Mouse (Mus musculus) regulatory T cell (primary cell): ENCODE data around the gene Gm20683.
"Not testable (repeated sequence)": the region's sequence is repeated elsewhere in the genome, so short reads cannot be mapped to it uniquely, and the experiment has no call there.

Source experiments
- in situ Hi-C: fragments of 300-600 bp; cut with MboI, MseI; formaldehyde crosslinking; loops from one replicate; pipeline ENCODE4 v1.15.1; 2025; ENCODE audit warnings: high pct_unique_total_duplicates

Gene Gm20683

GRCm38 (mm10) chr17:25874148-25874720 is 32.7 kb upstream of the Gm20683 start:
- in situ Hi-C loops, result no loop called here

GRCm38 (mm10) chr17:25873405-25874147 is 32.0 kb upstream of the Gm20683 start:
- in situ Hi-C loops, result no loop called here

GRCm38 (mm10) chr17:25872676-25873075 is 31.1 kb upstream of the Gm20683 start:
- in situ Hi-C loops, result no loop called here

- in situ Hi-C loops, result not testable (repeated sequence)
Observed at GRCm38 (mm10) chr17:25871566-25871965, 30.0 kb upstream of the Gm20683 start.

- in situ Hi-C loops, result no loop called here
Observed at GRCm38 (mm10) chr17:25869954-25870353, 28.4 kb upstream of the Gm20683 start.

- in situ Hi-C loops, result no loop called here
Observed at GRCm38 (mm10) chr17:25869498-25869897, 27.9 kb upstream of the Gm20683 start.

GRCm38 (mm10) chr17:25868601-25869191 is 27.1 kb upstream of the Gm20683 start, which contains the start of gene Mcrip2:
Mcrip2 (minus strand) TSS chr17:25868764.
- in situ Hi-C loops, result no loop called here

GRCm38 (mm10) chr17:25867836-25868600 is 26.5 kb upstream of the Gm20683 start:
- in situ Hi-C loops, result no loop called here

- in situ Hi-C loops, result no loop called here
Observed at GRCm38 (mm10) chr17:25867509-25867835, 25.9 kb upstream of the Gm20683 start.

GRCm38 (mm10) chr17:25866172-25866571 is 24.6 kb upstream of the Gm20683 start:
- in situ Hi-C loops, result no loop called here

- in situ Hi-C loops, result no loop called here
Observed at GRCm38 (mm10) chr17:25865288-25865687, 23.7 kb upstream of the Gm20683 start.

- in situ Hi-C loops, result no loop called here
Observed at GRCm38 (mm10) chr17:25864311-25864710, 22.7 kb upstream of the Gm20683 start.

GRCm38 (mm10) chr17:25863681-25864080 is 22.1 kb upstream of the Gm20683 start:
- in situ Hi-C loops, result no loop called here

- in situ Hi-C loops, result no loop called here
Observed at GRCm38 (mm10) chr17:25861704-25862612, 20.4 kb upstream of the Gm20683 start.

GRCm38 (mm10) chr17:25860832-25861703 is 19.5 kb upstream of the Gm20683 start, which contains the start of gene Wdr90:
Wdr90 (minus strand) TSS chr17:25861501.
- in situ Hi-C loops, result no loop called here

GRCm38 (mm10) chr17:25860229-25860628 is 18.7 kb upstream of the Gm20683 start:
- in situ Hi-C loops, result no loop called here

GRCm38 (mm10) chr17:25844396-25844901 is 2.9 kb upstream of the Gm20683 start, which contains the start of gene Rhot2:
Rhot2 (minus strand) TSS chr17:25844851.
- in situ Hi-C loops, result no loop called here

- in situ Hi-C loops, result no loop called here
Observed at GRCm38 (mm10) chr17:25843636-25844395, 2.3 kb upstream of the Gm20683 start.

- in situ Hi-C loops, result no loop called here
Observed at GRCm38 (mm10) chr17:25843122-25843521, 1.6 kb upstream of the Gm20683 start.
